27 mouse cellular contexts compared by ENCODE assay signal in genomic region chr5:89015878-89016277, GRCm38 (mm10).
A peak's percentile ranks its signal among the peaks of the same experiment; 100 is the strongest.
DNase-seq lines count a peak whose midpoint lies in the region; ATAC-seq and TF ChIP-seq lines count a peak whose summit lies in the region.
"Had no signal": no experiment of that assay in that cellular context is flagged by ENCODE, and none has a peak within 500 bp of the region (broad histone marks: within the 10 kb centered on the region; RNA-seq: fewer than 3 reads in every experiment).

No protein-coding gene starts in this region.

- H3K9ac ChIP-seq in midbrain, postnatal 0 days (replicated peaks; ENCODE audit: low read length, poor library complexity, severe bottlenecking): no peak overlapping the region
- H3K9ac ChIP-seq in midbrain, embryonic 11.5 days (ENCODE audit: low read length): no peak overlapping the region
- H3K9ac ChIP-seq: heart, embryonic 13.5 days; hindbrain, embryonic 12.5 days; limb, embryonic 15.5 days; liver, embryonic 15.5 days; lung, embryonic 14.5 days; midbrain, embryonic 13.5 days had no signal

- ATAC-seq in midbrain, postnatal 0 days (ENCODE audit: low FRiP score): 0 out of 2 replicates have a peak, but pooled peaks have one; percentile 10
- ATAC-seq in midbrain, embryonic 11.5 days (ENCODE audit: low FRiP score): no peak
- ATAC-seq: forebrain, embryonic 16.5 days; midbrain, embryonic 13.5 days had no signal

- WGBS in kidney, adult 2 months: 41% methylated on average over 5 of the region's 5 CpGs
- 79% methylated on average over 5 of the region's 5 CpGs for WGBS in midbrain, postnatal 0 days
- 90% methylated on average over 5 of the region's 5 CpGs for WGBS in midbrain, embryonic 11.5 days

- peak; percentile 84 for DNase-seq in kidney, adult 2 months
- no peak for DNase-seq in kidney, postnatal 4 days
- no peak for DNase-seq in midbrain, postnatal 0 days (ENCODE audit: low spot score)
- no peak for DNase-seq in midbrain, embryonic 11.5 days (ENCODE audit: low spot score, missing footprints)
- peak; percentile 43 for DNase-seq in brain, adult 2 months (ENCODE audit: low read depth, low spot score)
- DNase-seq in kidney, postnatal 36 days: peak; percentile 34 to 72
- no peak for DNase-seq in liver
- no peak for DNase-seq in thymus, adult 18-20 months
- DNase-seq: adrenal gland, postnatal 14 days; cerebellum, adult 18-20 months; cerebellum, postnatal 14 days; gastrocnemius, postnatal 10 days; heart, postnatal 14 days; layer of hippocampus, adult 9-11 months; lung, embryonic 14.5 days; retina, postnatal 1 day; right cerebral cortex, postnatal 14 days had no signal

- no peak for TF ChIP-seq POLR2A in kidney, adult 2 months (IDR thresholded peaks at IDR 0.05; ENCODE audit: low read depth, low read length)

- TF ChIP-seq CTCF in kidney, adult 2 months (conservative IDR thresholded peaks at IDR 0.05; ENCODE audit: insufficient read depth, insufficient read length, low read depth, low read length): no peak
- TF ChIP-seq CTCF in midbrain, postnatal 0 days (IDR thresholded peaks at IDR 0.05): no peak

- H3K27me3 ChIP-seq in kidney, adult 2 months (replicated peaks; ENCODE audit: control insufficient read depth, insufficient read depth, low read length): no peaks in the 10 kb centered on the region
- H3K27me3 ChIP-seq in midbrain, postnatal 0 days (ENCODE audit: insufficient read depth, low read length): no peaks in the 10 kb centered on the region
- H3K27me3 ChIP-seq in midbrain, embryonic 11.5 days (ENCODE audit: control insufficient read depth, insufficient read depth, low read length): no peaks in the 10 kb centered on the region
- H3K27me3 ChIP-seq: CH12.LX; heart, embryonic 13.5 days; hindbrain, embryonic 12.5 days; limb, embryonic 15.5 days; liver, embryonic 15.5 days; megakaryocyte, embryonic 14.5 days; midbrain, embryonic 13.5 days had no signal

- H3K36me3 ChIP-seq in kidney, adult 2 months (ENCODE audit: control insufficient read depth, insufficient read depth, low read length): no peaks in the 10 kb centered on the region
- H3K36me3 ChIP-seq in midbrain, postnatal 0 days (ENCODE audit: insufficient read depth, low read length): no peaks in the 10 kb centered on the region
- no peaks in the 10 kb centered on the region for H3K36me3 ChIP-seq in midbrain, embryonic 11.5 days (ENCODE audit: control insufficient read depth, insufficient read depth, low read length)
- H3K36me3 ChIP-seq: heart, embryonic 13.5 days; hindbrain, embryonic 12.5 days; limb, embryonic 10.5 days; limb, embryonic 15.5 days; liver, embryonic 15.5 days; midbrain, embryonic 13.5 days had no signal

- no peaks in the 10 kb centered on the region for H3K9me3 ChIP-seq in midbrain, postnatal 0 days (ENCODE audit: low read length)
- H3K9me3 ChIP-seq in midbrain, embryonic 11.5 days (ENCODE audit: control insufficient read depth, low read length): no peaks in the 10 kb centered on the region
- H3K9me3 ChIP-seq: heart, embryonic 13.5 days; hindbrain, embryonic 12.5 days; limb, embryonic 10.5 days; limb, embryonic 15.5 days; liver, embryonic 15.5 days; megakaryocyte, embryonic 14.5 days; midbrain, embryonic 13.5 days had no signal

- H3K4me1 ChIP-seq in kidney, adult 2 months (ENCODE audit: control insufficient read depth, insufficient read depth, low read length): peaks cover 8% of the 10 kb centered on the region; the same call in 1 of the 2 replicates
- no peaks in the 10 kb centered on the region for H3K4me1 ChIP-seq in midbrain, postnatal 0 days (ENCODE audit: insufficient read depth, low read length)
- H3K4me1 ChIP-seq in midbrain, embryonic 11.5 days (ENCODE audit: control insufficient read depth, insufficient read depth, low read length): no peaks in the 10 kb centered on the region
- H3K4me1 ChIP-seq: hindbrain, embryonic 12.5 days; limb, embryonic 10.5 days; limb, embryonic 15.5 days; liver, embryonic 15.5 days; megakaryocyte, embryonic 14.5 days; midbrain, embryonic 13.5 days had no signal

- H3K4me2 ChIP-seq in midbrain, postnatal 0 days (ENCODE audit: low read depth, low read length, poor library complexity, severe bottlenecking): no peak overlapping the region
- H3K4me2 ChIP-seq in midbrain, embryonic 11.5 days: no peak overlapping the region
- H3K4me2 ChIP-seq: heart, embryonic 13.5 days; hindbrain, embryonic 12.5 days; limb, embryonic 15.5 days; liver, embryonic 15.5 days; lung, embryonic 14.5 days; midbrain, embryonic 13.5 days had no signal

- no peak overlapping the region for H3K4me3 ChIP-seq in kidney, adult 2 months (ENCODE audit: insufficient read depth, low read depth, low read length)
- H3K4me3 ChIP-seq in midbrain, postnatal 0 days (ENCODE audit: low read depth, low read length): no peak overlapping the region
- H3K4me3 ChIP-seq in midbrain, embryonic 11.5 days (ENCODE audit: low read depth, low read length): no peak overlapping the region
- H3K4me3 ChIP-seq: erythroblast, embryonic 14.5 days; heart, embryonic 13.5 days; hindbrain, embryonic 12.5 days; limb, embryonic 10.5 days; limb, embryonic 15.5 days; liver, embryonic 15.5 days; megakaryocyte, embryonic 14.5 days; midbrain, embryonic 13.5 days had no signal

- H3K27ac ChIP-seq in kidney, adult 2 months (ENCODE audit: insufficient read depth, low read depth, low read length): peak overlapping the region; percentile 51
- H3K27ac ChIP-seq in midbrain, postnatal 0 days (ENCODE audit: low read depth, low read length): no peak overlapping the region
- H3K27ac ChIP-seq in midbrain, embryonic 11.5 days (ENCODE audit: low read depth, low read length): no peak overlapping the region
- H3K27ac ChIP-seq: heart, embryonic 13.5 days; hindbrain, embryonic 12.5 days; limb, embryonic 10.5 days; limb, embryonic 15.5 days; liver, embryonic 15.5 days; midbrain, embryonic 13.5 days had no signal

Comparison
In these comparisons a context has a peak if more than half of its experiments do, and no peak if none do; other contexts are left out.
1. DNase-seq: peak in kidney, adult 2 months (single experiment), brain, adult 2 months (single experiment) and kidney, postnatal 36 days (2 of 2); none in kidney, postnatal 4 days (0 of 2), midbrain, postnatal 0 days (single experiment), midbrain, embryonic 11.5 days (single experiment), liver (single experiment) and thymus, adult 18-20 months (0 of 2).